Mouse (Mus musculus) spleen, adult 10 weeks (tissue): ENCODE results near the gene Map3k7cl. TPM values are rescaled to one million over a fixed set of nuclear protein-coding genes. Genes with fewer than 3 reads are reported as not detected.

ENCODE experiments used
- polyA plus RNA-seq: library from polyadenylated mRNA; stranded (reverse); fragments of 350-450 nt; fragmentation: Illumina TruSeq; extraction: RNeasy Lipid Tissue Mini Kit (QIAGEN cat#74804); gene quantifications from one replicate; pipeline ENCODE4 v1.2.3, GENCODE M21; 2015; ENCODE audit warnings: low replicate concordance; ENCODE audit not compliant: insufficient read depth

The Map3k7cl gene
- 1.9 TPM for polyA plus RNA-seq

GRCm38 (mm10) chr16:87552907-87553691 is at the start of gene Map3k7cl:
Gene Map3k7cl, plus strand, starts transcription at chr16:87553330.

Other genes starting within 250 kb of the Map3k7cl start
- 19.4 TPM for gene N6amt1, start 199.1 kb upstream of the Map3k7cl start, polyA plus RNA-seq
- 32.8 TPM for gene Ltn1, start 120.7 kb upstream of the Map3k7cl start, polyA plus RNA-seq
- 13.9 TPM for gene Rwdd2b, start 112.8 kb upstream of the Map3k7cl start, polyA plus RNA-seq
- gene Usp16, start 98.6 kb upstream of the Map3k7cl start, polyA plus RNA-seq = 141 TPM
- 347 TPM for gene Cct8, start 57.5 kb upstream of the Map3k7cl start, polyA plus RNA-seq
- gene Bach1, start 145.6 kb downstream of the Map3k7cl start, polyA plus RNA-seq = 24.2 TPM